Mouse (Mus musculus): ENCODE results near the gene Gm12569. TPM values are rescaled to one million over a fixed set of nuclear protein-coding genes. Genes with fewer than 3 reads are reported as not detected.
A peak's percentile ranks its signal among the peaks of the same experiment; 100 is the strongest.

Gm12569 gene
- polyA plus RNA-seq (2016; fragmentation: Nextera tagmentation; extraction: Ambion mirVana) = not detected in 2 replicates

DNA sequence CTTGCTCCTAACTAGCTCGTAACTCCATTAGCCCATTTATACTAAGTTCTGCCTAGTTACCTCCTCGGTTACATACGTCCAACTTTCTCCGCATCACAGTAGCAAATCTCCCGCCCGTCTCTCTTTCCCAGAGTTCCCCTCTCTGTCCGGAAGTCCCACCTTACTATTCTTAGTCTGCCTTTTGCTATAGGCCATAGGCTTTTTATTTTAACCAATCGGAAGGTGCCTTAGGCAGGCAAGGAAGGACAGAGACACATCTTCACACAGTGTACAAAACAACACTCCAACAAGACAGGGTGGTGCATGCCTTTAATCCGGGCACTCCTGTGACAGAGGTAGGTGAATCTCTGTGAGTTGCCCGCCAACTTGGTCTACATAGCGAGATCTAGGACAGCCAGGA lies at the start of gene Gm12569:
Gm12569 (plus strand) TSS at position 166 of the 400 bp plus-strand sequence.
- no peaks in the 10 kb centered on the region for H3K36me3 ChIP-seq
- H3K4me3 ChIP-seq = no peak within 1 kb of the TSS
- WGBS = 95% methylated on average over 11 of the region's 11 CpGs
- no peaks in the 10 kb centered on the region for H3K9me3 ChIP-seq
- H3K27ac ChIP-seq = no peak within 1 kb of the TSS
- DNase-seq (ENCODE audit: low spot score) = no peak
- no peaks in the 10 kb centered on the region for H3K27me3 ChIP-seq (ENCODE audit: insufficient read depth, poor library complexity, severe bottlenecking)
- H3K4me1 ChIP-seq (replicated peaks) = no peaks in the 10 kb centered on the region

DNA sequence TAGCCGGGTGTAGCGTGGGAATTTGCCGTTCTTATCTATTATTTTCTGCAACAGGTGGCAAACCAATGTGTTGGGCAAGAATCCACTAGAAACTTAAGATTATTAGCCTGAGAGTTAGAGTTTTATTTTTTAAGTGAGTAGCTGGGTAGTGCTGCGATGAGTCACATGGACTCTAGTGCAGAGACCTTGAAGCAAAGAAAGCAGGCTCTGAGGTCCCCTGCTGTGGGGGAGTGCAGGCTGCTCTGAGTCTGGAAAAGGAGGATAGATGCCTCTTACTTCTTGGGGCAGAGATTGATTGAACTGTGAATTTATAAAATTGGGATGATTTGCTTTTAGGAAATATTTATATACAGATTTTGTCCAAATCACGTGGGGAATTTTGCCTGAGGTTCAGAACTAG lies 17.5 kb upstream of the Gm12569 start:
- H3K27ac ChIP-seq = no peak overlapping the region
- 83% methylated on average over 5 of the region's 5 CpGs for WGBS
- 0 out of 2 replicates have a peak, but pooled peaks cover 3% of the 10 kb centered on the region for H3K9me3 ChIP-seq
- H3K36me3 ChIP-seq = no peaks in the 10 kb centered on the region
- no peaks in the 10 kb centered on the region for H3K27me3 ChIP-seq (ENCODE audit: insufficient read depth, poor library complexity, severe bottlenecking)
- no peak overlapping the region for H3K4me3 ChIP-seq
- no peaks in the 10 kb centered on the region for H3K4me1 ChIP-seq (replicated peaks)
- no peak for DNase-seq (ENCODE audit: low spot score)

DNA sequence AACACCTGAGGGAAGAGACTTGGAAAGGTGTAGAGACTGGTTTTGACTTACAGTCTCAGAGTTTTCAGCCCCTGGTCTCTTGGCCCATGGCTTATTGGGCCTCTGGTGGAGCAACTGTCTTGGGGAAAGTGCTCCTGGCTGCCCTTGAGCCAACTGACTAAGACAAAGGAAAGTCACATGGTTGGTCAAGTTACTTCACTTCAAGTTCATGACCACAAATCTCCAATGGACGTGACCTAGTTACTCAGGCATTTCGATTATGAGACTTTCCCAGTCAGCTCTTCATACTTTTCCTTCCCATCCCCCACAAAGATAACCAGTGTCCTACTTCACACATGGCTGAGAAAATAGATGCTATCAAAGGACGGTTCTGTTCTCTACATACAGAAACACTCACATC lies 12.5 kb upstream of the Gm12569 start:
- Histone ChIP-seq H3K4me1 (replicated peaks) (no peaks in the 10 kb centered on the region), H3K4me3 (no peak overlapping the region), H3K27ac (no peak overlapping the region), H3K9me3 (0 out of 2 replicates have a peak, but pooled peaks cover 3% of the 10 kb centered on the region), H3K36me3 (no peaks in the 10 kb centered on the region), H3K27me3 (ENCODE audit: insufficient read depth, poor library complexity, severe bottlenecking) (no peaks in the 10 kb centered on the region)
- DNase-seq (ENCODE audit: low spot score) = no peak
- 90% methylated on average over 3 of the region's 3 CpGs for WGBS

DNA sequence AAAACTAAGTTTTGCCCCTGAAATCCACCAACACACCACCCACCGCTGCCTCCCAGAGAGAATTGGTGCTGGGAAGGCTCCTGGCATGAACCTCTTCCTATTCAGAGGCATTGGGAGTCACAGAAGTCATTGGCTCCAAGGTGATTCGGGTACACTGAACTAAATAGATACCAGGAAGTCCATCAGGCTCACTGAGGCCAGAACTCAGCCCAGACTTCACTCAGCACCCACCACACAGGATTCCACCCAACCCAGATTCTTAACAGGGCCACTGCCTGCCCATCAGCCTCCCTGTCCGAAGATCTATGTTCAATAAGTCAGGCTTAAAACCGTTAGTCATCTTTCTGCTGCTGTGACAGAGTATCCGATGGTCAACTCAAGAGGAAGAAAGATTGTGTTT lies 8.8 kb upstream of the Gm12569 start:
- DNase-seq (ENCODE audit: low spot score) = no peak
- H3K27me3 ChIP-seq (ENCODE audit: insufficient read depth, poor library complexity, severe bottlenecking) = no peaks in the 10 kb centered on the region
- H3K9me3 ChIP-seq = no peaks in the 10 kb centered on the region
- H3K27ac ChIP-seq = no peak overlapping the region
- H3K36me3 ChIP-seq = no peaks in the 10 kb centered on the region
- WGBS = 92% methylated on average over 5 of the region's 5 CpGs
- no peaks in the 10 kb centered on the region for H3K4me1 ChIP-seq (replicated peaks)
- no peak overlapping the region for H3K4me3 ChIP-seq

DNA sequence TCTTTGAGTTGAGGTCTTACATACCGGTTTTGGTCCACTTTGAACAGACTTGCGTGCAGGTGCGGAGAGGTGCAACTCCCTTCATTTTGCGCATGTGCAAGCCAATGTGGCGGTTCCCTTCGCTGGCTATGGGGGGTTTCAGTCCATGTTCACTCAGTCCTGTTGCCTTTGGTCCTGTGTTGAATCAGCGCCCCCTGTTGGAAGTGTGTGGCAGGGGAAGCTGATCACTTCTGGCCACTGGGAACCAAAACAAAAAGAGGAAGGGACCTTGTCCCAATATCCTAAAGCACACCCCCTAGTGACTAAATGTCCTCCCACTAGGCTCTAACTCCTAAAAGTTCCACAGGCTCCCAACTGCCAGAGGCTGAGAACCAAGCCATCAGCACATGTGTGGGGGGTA lies 6.3 kb upstream of the Gm12569 start:
- WGBS = 76% methylated on average over 7 of the region's 7 CpGs
- no peak overlapping the region for H3K27ac ChIP-seq

DNA sequence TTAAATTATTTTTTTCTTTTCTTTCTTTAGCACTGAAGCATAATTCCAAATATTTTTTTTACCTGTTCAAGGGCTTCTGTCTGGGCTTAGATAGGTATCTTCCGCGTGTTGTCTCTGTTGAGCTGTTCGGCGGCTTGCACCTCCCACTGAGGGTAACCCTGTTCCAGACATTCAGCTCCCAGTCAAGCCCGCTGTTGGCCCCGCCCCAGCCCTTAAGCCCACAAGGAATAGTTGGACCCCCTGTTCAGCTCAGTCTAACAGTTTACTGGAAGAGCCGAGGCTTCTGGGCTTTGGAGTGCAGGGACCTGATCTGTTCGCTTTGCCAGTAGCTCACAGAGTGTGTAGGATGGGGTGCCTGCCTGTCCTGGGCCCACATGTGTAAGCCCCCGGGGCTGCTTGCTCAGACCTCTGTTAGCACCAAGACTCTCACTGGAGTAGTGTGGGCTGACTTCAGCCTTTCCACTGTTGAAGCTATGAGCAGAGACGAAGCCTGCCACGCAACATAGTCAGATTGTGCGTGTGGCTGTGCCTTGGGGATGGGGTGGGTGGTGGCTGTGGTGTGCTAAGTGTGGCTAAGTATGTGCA lies 785 bp upstream of the Gm12569 start:
- DNase-seq (ENCODE audit: low spot score) = no peak
- Histone ChIP-seq H3K27ac (no peak overlapping the region), H3K36me3 (no peaks in the 10 kb centered on the region), H3K27me3 (ENCODE audit: insufficient read depth, poor library complexity, severe bottlenecking) (no peaks in the 10 kb centered on the region), H3K9me3 (no peaks in the 10 kb centered on the region), H3K4me1 (replicated peaks) (no peaks in the 10 kb centered on the region), H3K4me3 (no peak overlapping the region)
- 83% methylated on average over 12 of the region's 12 CpGs for WGBS

More for the DNA sequence above, 6.3 kb upstream of the Gm12569 start:
- H3K4me3 ChIP-seq = no peak overlapping the region
- H3K27me3 ChIP-seq (ENCODE audit: insufficient read depth, poor library complexity, severe bottlenecking) = no peaks in the 10 kb centered on the region
- no peaks in the 10 kb centered on the region for H3K4me1 ChIP-seq (replicated peaks)
- no peak for DNase-seq (ENCODE audit: low spot score)
- H3K9me3 ChIP-seq = no peaks in the 10 kb centered on the region
- H3K36me3 ChIP-seq = no peaks in the 10 kb centered on the region

DNA sequence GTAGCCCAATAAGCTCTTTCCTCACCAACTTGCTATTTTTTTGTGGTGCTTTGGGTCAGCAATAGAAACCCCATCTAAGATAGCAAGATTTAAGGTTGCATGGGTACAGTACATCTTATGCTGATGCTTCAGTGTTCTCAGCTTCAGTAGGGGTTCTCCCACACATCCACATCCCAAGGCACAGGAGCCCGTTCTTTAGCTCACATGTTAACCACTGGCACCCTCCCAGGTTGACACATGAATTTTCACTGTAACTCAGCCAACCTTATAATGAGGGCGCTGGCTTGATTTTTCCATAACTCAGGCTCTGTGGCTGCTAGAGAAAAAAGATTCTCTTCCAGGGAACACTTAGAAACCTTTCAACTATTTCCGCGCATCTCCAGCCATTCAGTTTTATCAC lies 6.8 kb downstream of the Gm12569 start:
- no peak for DNase-seq (ENCODE audit: low spot score)

DNA sequence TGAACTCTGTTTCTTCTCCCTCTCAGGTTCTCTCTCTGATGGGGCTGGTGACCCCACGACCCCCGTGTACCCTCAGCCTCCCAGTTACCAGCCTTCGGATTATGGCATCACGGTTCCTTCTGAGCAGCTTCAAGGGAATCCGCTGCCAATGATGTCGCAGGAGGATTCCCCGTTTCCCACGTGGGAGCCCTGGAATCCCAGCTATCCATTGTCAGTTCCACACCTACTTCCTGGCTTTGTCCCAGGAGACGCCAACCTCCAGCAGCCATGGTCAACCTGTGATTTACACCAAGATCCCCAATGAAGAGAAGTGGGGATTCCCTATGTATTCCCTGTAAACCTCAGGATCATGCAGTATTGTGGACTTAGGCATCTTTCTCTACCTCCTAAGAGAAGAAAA lies 14.4 kb downstream of the Gm12569 start:
- 90% methylated on average over 9 of the region's 9 CpGs for WGBS
- Histone ChIP-seq H3K4me3 (no peak overlapping the region), H3K27me3 (ENCODE audit: insufficient read depth, poor library complexity, severe bottlenecking) (no peaks in the 10 kb centered on the region), H3K36me3 (no peaks in the 10 kb centered on the region), H3K9me3 (no peaks in the 10 kb centered on the region), H3K27ac (no peak overlapping the region), H3K4me1 (replicated peaks) (no peaks in the 10 kb centered on the region)
- no peak for DNase-seq (ENCODE audit: low spot score)

More for the DNA sequence above, 6.8 kb downstream of the Gm12569 start:
- Histone ChIP-seq H3K4me1 (replicated peaks) (no peaks in the 10 kb centered on the region), H3K27ac (no peak overlapping the region), H3K36me3 (no peaks in the 10 kb centered on the region), H3K9me3 (no peaks in the 10 kb centered on the region), H3K4me3 (no peak overlapping the region), H3K27me3 (ENCODE audit: insufficient read depth, poor library complexity, severe bottlenecking) (no peaks in the 10 kb centered on the region)
- WGBS = 88% methylated on average over 4 of the region's 4 CpGs

DNA sequence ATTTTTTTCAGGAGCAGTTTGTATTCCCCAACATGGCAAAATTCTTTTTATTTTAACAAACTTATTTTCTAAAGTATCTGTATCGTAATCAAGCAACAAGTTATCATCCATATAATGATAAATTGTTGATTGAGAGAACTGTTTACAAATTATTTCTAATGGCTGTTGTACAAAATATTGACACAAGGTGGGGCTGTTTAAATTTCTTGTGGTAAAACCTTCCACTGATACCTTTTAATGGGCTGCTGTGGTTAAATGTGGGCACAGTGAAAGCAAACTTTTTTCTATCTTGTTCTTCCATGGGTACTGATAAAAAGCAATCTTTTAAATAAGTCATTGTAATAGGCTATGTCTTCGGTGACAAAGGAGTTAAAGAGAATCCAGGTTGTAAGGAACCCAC lies 22.6 kb downstream of the Gm12569 start:
- 91% methylated on average over 2 of the region's 2 CpGs for WGBS
- Histone ChIP-seq H3K9me3 (no peaks in the 10 kb centered on the region), H3K36me3 (no peaks in the 10 kb centered on the region), H3K4me3 (no peak overlapping the region), H3K27me3 (ENCODE audit: insufficient read depth, poor library complexity, severe bottlenecking) (no peaks in the 10 kb centered on the region), H3K4me1 (replicated peaks) (no peaks in the 10 kb centered on the region), H3K27ac (no peak overlapping the region)
- DNase-seq (ENCODE audit: low spot score) = no peak

DNA sequence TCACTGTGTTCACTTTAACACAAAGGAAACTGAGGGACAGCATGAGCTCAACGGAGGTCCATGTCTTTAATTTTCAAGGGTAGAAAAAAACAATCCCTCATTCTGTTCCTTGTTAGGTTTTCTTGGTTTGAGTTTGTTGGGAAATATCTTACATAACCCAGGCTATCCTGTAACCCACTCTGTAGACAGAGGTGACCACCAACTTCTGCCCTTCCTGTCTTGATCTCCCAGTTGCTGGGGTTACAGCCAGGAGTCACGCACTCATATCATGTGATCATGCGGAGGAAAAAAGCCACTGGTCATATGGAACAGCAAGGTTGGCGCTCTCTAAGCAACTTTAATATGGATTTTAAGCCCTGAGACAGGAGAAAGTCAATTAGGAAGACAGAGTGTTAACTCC lies 36.7 kb downstream of the Gm12569 start:
- no peaks in the 10 kb centered on the region for H3K27me3 ChIP-seq (ENCODE audit: insufficient read depth, poor library complexity, severe bottlenecking)
- H3K9me3 ChIP-seq = no peaks in the 10 kb centered on the region
- 0 out of 2 replicates have a peak, but pooled peaks cover under 1% of the 10 kb centered on the region for H3K4me1 ChIP-seq (replicated peaks)
- H3K36me3 ChIP-seq = no peaks in the 10 kb centered on the region
- no peak for DNase-seq (ENCODE audit: low spot score)
- no peak overlapping the region for H3K27ac ChIP-seq
- whole genome bisulfite sequencing = 89% methylated on average over 4 of the region's 4 CpGs
- H3K4me3 ChIP-seq = no peak overlapping the region

DNA sequence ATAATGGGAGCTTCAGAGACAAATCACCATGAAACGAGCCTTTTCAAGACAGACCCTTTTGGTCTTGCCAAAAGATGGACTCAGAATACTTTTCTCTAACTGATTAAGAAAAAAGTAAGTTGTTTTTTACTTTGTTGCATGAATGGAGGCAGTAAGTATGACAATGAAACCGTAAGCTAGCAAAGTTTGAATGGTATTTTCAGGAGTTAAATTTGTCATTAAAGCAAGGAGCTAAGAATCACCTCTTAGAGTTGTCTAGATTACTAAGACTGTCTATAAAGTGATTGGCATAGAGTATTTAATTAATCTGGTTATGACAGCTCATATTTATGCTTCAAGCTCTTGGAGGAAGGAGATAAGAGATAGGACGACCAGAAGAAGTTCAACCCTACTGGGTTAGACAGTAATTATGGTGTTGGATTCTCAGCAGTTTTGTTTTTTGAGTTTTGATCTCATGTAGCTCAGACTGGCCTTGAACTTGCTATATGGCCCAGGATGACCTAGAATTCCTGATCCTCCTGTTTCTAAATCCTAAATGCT lies 41.5 kb downstream of the Gm12569 start, which contains the start of gene Clk4:
Clk4 (plus strand) TSS at position 51 of the 540 bp plus-strand sequence.
- Histone ChIP-seq H3K36me3 (peaks cover 3% of the 10 kb centered on the region; the same call in 1 of the 2 replicates), H3K27ac (peak within 1 kb of the TSS; percentile 99), H3K9me3 (no peaks in the 10 kb centered on the region), H3K4me1 (replicated peaks) (peaks cover 32% of the 10 kb centered on the region), H3K4me3 (peak within 1 kb of the TSS; percentile 93), H3K27me3 (ENCODE audit: insufficient read depth, poor library complexity, severe bottlenecking) (no peaks in the 10 kb centered on the region)
- no peak for DNase-seq (ENCODE audit: low spot score)
- 81% methylated on average over 3 of the region's 3 CpGs for WGBS

DNA sequence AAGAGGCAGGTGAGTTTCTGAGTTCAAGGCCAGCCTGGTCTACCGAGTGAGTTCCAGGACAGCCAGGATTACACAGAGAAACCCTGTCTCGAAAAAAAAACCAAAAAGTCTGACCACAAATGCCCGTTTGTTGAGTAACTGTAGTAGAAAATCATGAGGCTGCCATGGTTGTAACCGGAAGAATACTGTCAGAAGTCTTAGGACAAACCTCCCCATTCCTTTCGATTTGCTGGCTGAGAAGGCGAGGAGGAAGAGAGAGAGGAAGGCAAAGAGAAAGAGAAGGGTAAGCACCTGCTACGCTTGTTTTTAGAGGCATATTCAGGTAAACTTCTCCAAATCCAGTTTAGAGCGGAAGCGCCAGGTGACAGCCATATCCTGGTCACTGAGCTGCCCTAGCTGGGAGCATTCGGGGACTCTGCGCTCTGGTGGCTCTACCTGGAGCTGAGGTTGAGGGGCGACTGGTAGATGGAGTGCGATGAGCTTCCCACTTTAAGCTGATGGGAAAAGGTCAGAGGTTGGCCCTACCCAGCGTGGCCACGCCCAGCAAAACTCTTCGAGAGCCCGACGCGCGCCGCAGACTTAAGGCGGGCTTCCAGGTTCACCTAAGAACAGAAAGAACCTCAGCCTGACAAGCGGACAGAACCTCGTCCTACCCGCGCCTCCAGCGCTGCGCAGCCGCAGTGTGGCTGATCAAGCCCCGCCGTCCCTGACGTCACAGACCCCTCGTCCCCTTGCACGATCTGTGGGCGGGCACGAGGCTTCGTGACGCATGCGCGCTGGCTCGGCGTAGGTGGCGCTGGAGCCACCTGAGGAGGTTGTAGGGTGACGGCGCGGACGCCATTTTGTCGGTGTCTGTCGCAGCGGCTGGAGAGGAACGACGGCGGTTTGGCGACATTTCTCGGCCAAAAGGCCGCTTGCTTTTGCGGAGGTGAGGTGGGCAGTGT lies 42.3 kb downstream of the Gm12569 start, which contains the start of gene BC049762:
BC049762 (minus strand) TSS at position 705 of the 944 bp plus-strand sequence.
- Histone ChIP-seq H3K36me3 (peaks cover 12% of the 10 kb centered on the region), H3K27ac (peak within 1 kb of the TSS; percentile 99), H3K27me3 (ENCODE audit: insufficient read depth, poor library complexity, severe bottlenecking) (no peaks in the 10 kb centered on the region), H3K9me3 (no peaks in the 10 kb centered on the region), H3K4me1 (replicated peaks) (peaks cover 32% of the 10 kb centered on the region), H3K4me3 (peak within 1 kb of the TSS; percentile 93)
- peak; percentile 99 for DNase-seq (ENCODE audit: low spot score)
- WGBS = 10% methylated on average over 57 of the region's 57 CpGs
